Mouse (Mus musculus): ENCODE measurements at regions not wholly inside any gene's neighbourhood (a gene's known extent, or its start where the extent isn't known, plus 50 kb on each side); places are given as distances from the start of the nearest gene placed in this dataset.

- ATAC-seq (replicated peaks; ENCODE audit: low FRiP score) (0 out of 2 replicates have a peak, but pooled peaks have one; percentile 18), DNase-seq (ENCODE audit: low spot score) (no peak)
- Histone ChIP-seq H3K9ac (ENCODE audit: low read length) (no peak overlapping the region), H3K27ac (ENCODE audit: low read depth, low read length) (no peak overlapping the region), H3K27me3 (ENCODE audit: control insufficient read depth, insufficient read depth, low read length) (no peaks in the 10 kb centered on the region), H3K36me3 (ENCODE audit: control insufficient read depth, insufficient read depth, low read length) (no peaks in the 10 kb centered on the region), H3K4me3 (ENCODE audit: low read depth, low read length) (no peak overlapping the region), H3K4me2 (ENCODE audit: low read depth, low read length, severe bottlenecking) (no peak overlapping the region), H3K9me3 (ENCODE audit: control insufficient read depth, low read length) (no peaks in the 10 kb centered on the region), H3K4me1 (replicated peaks; ENCODE audit: control insufficient read depth, insufficient read depth, low read length) (no peaks in the 10 kb centered on the region)
- 82% methylated on average over 2 of the region's 2 CpGs for WGBS
Observed at GRCm38 (mm10) chr1:142605224-142605623, 1035.2 kb upstream of the B3galt2 start.

- no peak for ATAC-seq (replicated peaks; ENCODE audit: low FRiP score)
- H3K4me3 ChIP-seq (ENCODE audit: low read depth, low read length), result no peak overlapping the region
- H3K4me2 ChIP-seq (ENCODE audit: low read depth, low read length, severe bottlenecking), result no peak overlapping the region
- no peaks in the 10 kb centered on the region for H3K27me3 ChIP-seq (ENCODE audit: control insufficient read depth, insufficient read depth, low read length)
- no peak for DNase-seq (ENCODE audit: low spot score)
- no peak overlapping the region for H3K9ac ChIP-seq (ENCODE audit: low read length)
- H3K36me3 ChIP-seq (ENCODE audit: control insufficient read depth, insufficient read depth, low read length), result no peaks in the 10 kb centered on the region
- WGBS, result 94% methylated on average over 1 of the region's 1 CpGs
- H3K27ac ChIP-seq (ENCODE audit: low read depth, low read length), result no peak overlapping the region
- no peaks in the 10 kb centered on the region for H3K9me3 ChIP-seq (ENCODE audit: control insufficient read depth, low read length)
- H3K4me1 ChIP-seq (replicated peaks; ENCODE audit: control insufficient read depth, insufficient read depth, low read length), result no peaks in the 10 kb centered on the region
Observed at GRCm38 (mm10) chr1:142606082-142606481, 1034.4 kb upstream of the B3galt2 start.

- DNase-seq (ENCODE audit: low spot score), result no peak
- H3K36me3 ChIP-seq (ENCODE audit: control insufficient read depth, insufficient read depth, low read length), result no peaks in the 10 kb centered on the region
- no peak overlapping the region for H3K4me2 ChIP-seq (ENCODE audit: low read depth, low read length, severe bottlenecking)
- no peaks in the 10 kb centered on the region for H3K4me1 ChIP-seq (replicated peaks; ENCODE audit: control insufficient read depth, insufficient read depth, low read length)
- H3K27ac ChIP-seq (ENCODE audit: low read depth, low read length), result no peak overlapping the region
- no peak for ATAC-seq (replicated peaks; ENCODE audit: low FRiP score)
- no peak overlapping the region for H3K4me3 ChIP-seq (ENCODE audit: low read depth, low read length)
- no peaks in the 10 kb centered on the region for H3K27me3 ChIP-seq (ENCODE audit: control insufficient read depth, insufficient read depth, low read length)
- H3K9ac ChIP-seq (ENCODE audit: low read length), result no peak overlapping the region
- no peaks in the 10 kb centered on the region for H3K9me3 ChIP-seq (ENCODE audit: control insufficient read depth, low read length)
- 84% methylated on average over 2 of the region's 2 CpGs for WGBS
Observed at GRCm38 (mm10) chr1:142621464-142621863, 1019.0 kb upstream of the B3galt2 start.

GRCm38 (mm10) chr1:142624303-142624702, 1016.2 kb upstream of the B3galt2 start:
- 71% methylated on average over 4 of the region's 4 CpGs for WGBS
- ATAC-seq (replicated peaks; ENCODE audit: low FRiP score), result no peak
- no peaks in the 10 kb centered on the region for H3K4me1 ChIP-seq (replicated peaks; ENCODE audit: control insufficient read depth, insufficient read depth, low read length)
- no peaks in the 10 kb centered on the region for H3K9me3 ChIP-seq (ENCODE audit: control insufficient read depth, low read length)
- H3K36me3 ChIP-seq (ENCODE audit: control insufficient read depth, insufficient read depth, low read length), result no peaks in the 10 kb centered on the region
- H3K4me3 ChIP-seq (ENCODE audit: low read depth, low read length), result no peak overlapping the region
- H3K27me3 ChIP-seq (ENCODE audit: control insufficient read depth, insufficient read depth, low read length), result no peaks in the 10 kb centered on the region
- no peak overlapping the region for H3K9ac ChIP-seq (ENCODE audit: low read length)
- H3K4me2 ChIP-seq (ENCODE audit: low read depth, low read length, severe bottlenecking), result no peak overlapping the region
- no peak for DNase-seq (ENCODE audit: low spot score)
- H3K27ac ChIP-seq (ENCODE audit: low read depth, low read length), result no peak overlapping the region

GRCm38 (mm10) chr1:142655289-142655688, 985.2 kb upstream of the B3galt2 start:
- H3K4me1 ChIP-seq (replicated peaks; ENCODE audit: control insufficient read depth, insufficient read depth, low read length), result no peaks in the 10 kb centered on the region
- 91% methylated on average over 2 of the region's 2 CpGs for WGBS
- DNase-seq (ENCODE audit: low spot score), result no peak

GRCm38 (mm10) chr1:142665262-142665661, 975.2 kb upstream of the B3galt2 start:
- H3K27me3 ChIP-seq (ENCODE audit: control insufficient read depth, insufficient read depth, low read length), result no peaks in the 10 kb centered on the region
- no peak overlapping the region for H3K27ac ChIP-seq (ENCODE audit: low read depth, low read length)
- DNase-seq (ENCODE audit: low spot score) (no peak), ATAC-seq (replicated peaks; ENCODE audit: low FRiP score) (no peak)
- no peak overlapping the region for H3K4me2 ChIP-seq (ENCODE audit: low read depth, low read length, severe bottlenecking)
- no peaks in the 10 kb centered on the region for H3K36me3 ChIP-seq (ENCODE audit: control insufficient read depth, insufficient read depth, low read length)
- H3K9ac ChIP-seq (ENCODE audit: low read length), result no peak overlapping the region
- WGBS, result 76% methylated on average over 4 of the region's 4 CpGs
- no peaks in the 10 kb centered on the region for H3K4me1 ChIP-seq (replicated peaks; ENCODE audit: control insufficient read depth, insufficient read depth, low read length)
- H3K9me3 ChIP-seq (ENCODE audit: control insufficient read depth, low read length), result no peaks in the 10 kb centered on the region
- H3K4me3 ChIP-seq (ENCODE audit: low read depth, low read length), result no peak overlapping the region

More at GRCm38 (mm10) chr1:142655289-142655688, 985.2 kb upstream of the B3galt2 start:
- no peak for ATAC-seq (replicated peaks; ENCODE audit: low FRiP score)
- Histone ChIP-seq H3K9me3 (ENCODE audit: control insufficient read depth, low read length) (no peaks in the 10 kb centered on the region), H3K27me3 (ENCODE audit: control insufficient read depth, insufficient read depth, low read length) (no peaks in the 10 kb centered on the region), H3K27ac (ENCODE audit: low read depth, low read length) (no peak overlapping the region), H3K4me2 (ENCODE audit: low read depth, low read length, severe bottlenecking) (no peak overlapping the region), H3K36me3 (ENCODE audit: control insufficient read depth, insufficient read depth, low read length) (no peaks in the 10 kb centered on the region), H3K9ac (ENCODE audit: low read length) (no peak overlapping the region), H3K4me3 (ENCODE audit: low read depth, low read length) (no peak overlapping the region)

- Histone ChIP-seq H3K9ac (ENCODE audit: low read length) (no peak overlapping the region), H3K27ac (ENCODE audit: low read depth, low read length) (no peak overlapping the region), H3K4me3 (ENCODE audit: low read depth, low read length) (no peak overlapping the region), H3K9me3 (ENCODE audit: control insufficient read depth, low read length) (no peaks in the 10 kb centered on the region), H3K4me2 (ENCODE audit: low read depth, low read length, severe bottlenecking) (no peak overlapping the region), H3K36me3 (ENCODE audit: control insufficient read depth, insufficient read depth, low read length) (no peaks in the 10 kb centered on the region), H3K27me3 (ENCODE audit: control insufficient read depth, insufficient read depth, low read length) (no peaks in the 10 kb centered on the region), H3K4me1 (replicated peaks; ENCODE audit: control insufficient read depth, insufficient read depth, low read length) (no peaks in the 10 kb centered on the region)
- no peak for DNase-seq (ENCODE audit: low spot score)
- no peak for ATAC-seq (replicated peaks; ENCODE audit: low FRiP score)
- 79% methylated on average over 3 of the region's 3 CpGs for WGBS
Observed at GRCm38 (mm10) chr1:142679917-142680316, 960.5 kb upstream of the B3galt2 start.

- no peaks in the 10 kb centered on the region for H3K4me1 ChIP-seq (replicated peaks; ENCODE audit: control insufficient read depth, insufficient read depth, low read length)
- no peak overlapping the region for H3K9ac ChIP-seq (ENCODE audit: low read length)
- no peak overlapping the region for H3K4me3 ChIP-seq (ENCODE audit: low read depth, low read length)
- no peaks in the 10 kb centered on the region for H3K9me3 ChIP-seq (ENCODE audit: control insufficient read depth, low read length)
- no peaks in the 10 kb centered on the region for H3K36me3 ChIP-seq (ENCODE audit: control insufficient read depth, insufficient read depth, low read length)
- H3K27ac ChIP-seq (ENCODE audit: low read depth, low read length), result no peak overlapping the region
- H3K27me3 ChIP-seq (ENCODE audit: control insufficient read depth, insufficient read depth, low read length), result no peaks in the 10 kb centered on the region
- ATAC-seq (replicated peaks; ENCODE audit: low FRiP score) (no peak), DNase-seq (ENCODE audit: low spot score) (no peak)
- no peak overlapping the region for H3K4me2 ChIP-seq (ENCODE audit: low read depth, low read length, severe bottlenecking)
Observed at GRCm38 (mm10) chr1:142688828-142689227, 951.6 kb upstream of the B3galt2 start.

GRCm38 (mm10) chr1:142695179-142695578, 945.3 kb upstream of the B3galt2 start:
- Histone ChIP-seq H3K36me3 (ENCODE audit: control insufficient read depth, insufficient read depth, low read length) (no peaks in the 10 kb centered on the region), H3K4me3 (ENCODE audit: low read depth, low read length) (no peak overlapping the region), H3K27ac (ENCODE audit: low read depth, low read length) (no peak overlapping the region), H3K9me3 (ENCODE audit: control insufficient read depth, low read length) (no peaks in the 10 kb centered on the region), H3K4me2 (ENCODE audit: low read depth, low read length, severe bottlenecking) (no peak overlapping the region), H3K27me3 (ENCODE audit: control insufficient read depth, insufficient read depth, low read length) (no peaks in the 10 kb centered on the region), H3K9ac (ENCODE audit: low read length) (no peak overlapping the region), H3K4me1 (replicated peaks; ENCODE audit: control insufficient read depth, insufficient read depth, low read length) (no peaks in the 10 kb centered on the region)
- DNase-seq (ENCODE audit: low spot score), result no peak
- 62% methylated on average over 1 of the region's 1 CpGs for WGBS
- no peak for ATAC-seq (replicated peaks; ENCODE audit: low FRiP score)

All from forebrain, embryonic 11.5 days (tissue).